Mouse (Mus musculus): ENCODE results near the gene Fgf15. TPM values are rescaled to one million over a fixed set of nuclear protein-coding genes. Genes with fewer than 3 reads are reported as not detected.

Gene Fgf15
- polyA plus RNA-seq, 1 experiment from 2014 or later = 19.7 TPM

- WGBS = 4% methylated on average over 20 of the region's 20 CpGs
- Histone ChIP-seq H3K4me1 (peaks cover 69% of the 10 kb centered on the region), H3K36me3 (replicated peaks) (peaks cover 54% of the 10 kb centered on the region)
These were observed 41.2 kb downstream of the Fgf15 start for GRCm38 (mm10) chr7:144937490-144937889.

DNA sequence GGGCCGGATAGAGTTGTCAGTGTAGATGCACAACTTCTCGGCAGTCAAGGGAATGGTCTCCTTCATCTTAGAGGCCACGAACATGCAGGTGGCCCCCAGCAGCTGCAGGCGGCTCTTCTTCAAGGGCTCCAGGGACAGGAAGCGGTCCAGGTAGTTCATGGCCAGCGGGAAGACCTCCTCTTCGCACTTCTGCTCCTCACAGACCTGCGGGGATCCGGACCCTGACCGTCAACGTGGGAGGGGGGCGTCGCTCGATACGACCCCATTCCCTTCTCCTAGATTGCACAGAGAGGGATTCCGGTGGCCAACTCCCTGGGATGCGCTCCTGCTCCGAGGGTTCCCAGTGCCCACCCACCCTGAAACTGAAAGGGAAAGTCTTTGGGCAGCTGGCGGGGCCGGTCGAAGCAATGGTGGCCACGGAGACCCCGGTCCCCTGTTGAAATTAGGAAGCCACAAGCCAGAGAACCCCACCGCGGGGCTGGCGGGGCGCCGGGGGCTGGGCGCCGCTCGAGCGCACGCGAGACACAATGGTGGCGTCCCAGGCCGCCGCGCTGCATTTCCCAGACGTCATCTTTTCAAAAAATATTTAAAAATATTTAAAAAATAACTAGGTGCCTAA is 41.7 kb downstream of the Fgf15 start:
- no peaks in the 10 kb centered on the region for H3K27me3 ChIP-seq (replicated peaks; ENCODE audit: low read depth, poor library complexity, severe bottlenecking)
- H3K4me1 ChIP-seq = peaks cover 69% of the 10 kb centered on the region
- no peaks in the 10 kb centered on the region for H3K9me3 ChIP-seq
- peak overlapping the region; percentile 77 for H3K4me3 ChIP-seq
- H3K27ac ChIP-seq (replicated peaks) = peak overlapping the region; percentile 98
- peak; percentile 55 for DNase-seq (ENCODE audit: low spot score)
- peaks cover 49% of the 10 kb centered on the region for H3K36me3 ChIP-seq (replicated peaks)
- WGBS = under 1% methylated on average over 39 of the region's 39 CpGs

More at GRCm38 (mm10) chr7:144937490-144937889, 41.2 kb downstream of the Fgf15 start:
- Histone ChIP-seq H3K4me3 (peak overlapping the region; percentile 77), H3K27me3 (replicated peaks; ENCODE audit: low read depth, poor library complexity, severe bottlenecking) (no peaks in the 10 kb centered on the region), H3K9me3 (no peaks in the 10 kb centered on the region), H3K27ac (replicated peaks) (peak overlapping the region; percentile 98)
- peak; percentile 93 for DNase-seq (ENCODE audit: low spot score)

GRCm38 (mm10) chr7:144938661-144939343 is 42.5 kb downstream of the Fgf15 start:
- H3K4me3 ChIP-seq = peak overlapping the region; percentile 77
- H3K27me3 ChIP-seq (replicated peaks; ENCODE audit: low read depth, poor library complexity, severe bottlenecking) = no peaks in the 10 kb centered on the region
- WGBS = under 1% methylated on average over 32 of the region's 32 CpGs
- H3K9me3 ChIP-seq = no peaks in the 10 kb centered on the region
- DNase-seq (ENCODE audit: low spot score) = peak; percentile 54
- H3K4me1 ChIP-seq = peaks cover 75% of the 10 kb centered on the region
- peaks cover 41% of the 10 kb centered on the region for H3K36me3 ChIP-seq (replicated peaks)
- peak overlapping the region; percentile 98 for H3K27ac ChIP-seq (replicated peaks)

- Histone ChIP-seq H3K27ac (replicated peaks) (peak within 1 kb of the TSS; percentile 98), H3K9me3 (no peaks in the 10 kb centered on the region), H3K36me3 (replicated peaks) (peaks cover 34% of the 10 kb centered on the region), H3K4me1 (peaks cover 77% of the 10 kb centered on the region), H3K27me3 (replicated peaks; ENCODE audit: low read depth, poor library complexity, severe bottlenecking) (no peaks in the 10 kb centered on the region), H3K4me3 (peak within 1 kb of the TSS; percentile 77)
- peak; percentile 93 for DNase-seq (ENCODE audit: low spot score)
- WGBS = under 1% methylated on average over 41 of the region's 45 CpGs
These were observed 43.1 kb downstream of the Fgf15 start, which contains the start of gene Ccnd1 for GRCm38 (mm10) chr7:144939344-144940002. Gene Ccnd1, minus strand, starts transcription at chr7:144939925.

GRCm38 (mm10) chr7:144940003-144940571 is 43.8 kb downstream of the Fgf15 start:
- Histone ChIP-seq H3K36me3 (replicated peaks) (peaks cover 28% of the 10 kb centered on the region), H3K9me3 (no peaks in the 10 kb centered on the region), H3K27ac (replicated peaks) (peak overlapping the region; percentile 98), H3K4me1 (peaks cover 73% of the 10 kb centered on the region), H3K4me3 (peak overlapping the region; percentile 77), H3K27me3 (replicated peaks; ENCODE audit: low read depth, poor library complexity, severe bottlenecking) (no peaks in the 10 kb centered on the region)
- DNase-seq (ENCODE audit: low spot score) = no peak
- WGBS = under 1% methylated on average over 22 of the region's 22 CpGs

DNA sequence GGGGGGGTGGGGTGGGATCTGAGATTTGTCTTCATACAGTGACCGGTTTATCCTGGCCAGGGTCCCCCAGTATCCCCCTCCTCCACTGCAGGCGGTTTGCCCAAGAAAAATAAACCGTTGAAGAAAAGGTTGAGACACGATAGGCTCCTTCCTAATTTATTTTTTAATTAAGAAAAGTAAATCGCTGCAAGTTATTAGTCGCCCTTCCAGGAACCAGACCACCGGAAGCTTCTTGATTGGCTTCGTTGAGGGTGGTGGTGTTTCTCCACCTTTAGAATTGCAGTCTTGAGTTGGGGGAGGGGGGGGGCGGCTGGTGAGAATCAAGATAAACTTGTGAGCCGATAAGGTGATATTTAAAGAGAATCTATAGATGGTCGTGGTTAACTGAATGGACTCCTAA is 44.3 kb downstream of the Fgf15 start:
- Histone ChIP-seq H3K9me3 (no peaks in the 10 kb centered on the region), H3K4me3 (peak overlapping the region; percentile 77), H3K27me3 (replicated peaks; ENCODE audit: low read depth, poor library complexity, severe bottlenecking) (no peaks in the 10 kb centered on the region), H3K36me3 (replicated peaks) (peaks cover 23% of the 10 kb centered on the region), H3K4me1 (peaks cover 69% of the 10 kb centered on the region), H3K27ac (replicated peaks) (peak overlapping the region; percentile 98)
- WGBS = under 1% methylated on average over 11 of the region's 11 CpGs
- DNase-seq (ENCODE audit: low spot score) = no peak

DNA sequence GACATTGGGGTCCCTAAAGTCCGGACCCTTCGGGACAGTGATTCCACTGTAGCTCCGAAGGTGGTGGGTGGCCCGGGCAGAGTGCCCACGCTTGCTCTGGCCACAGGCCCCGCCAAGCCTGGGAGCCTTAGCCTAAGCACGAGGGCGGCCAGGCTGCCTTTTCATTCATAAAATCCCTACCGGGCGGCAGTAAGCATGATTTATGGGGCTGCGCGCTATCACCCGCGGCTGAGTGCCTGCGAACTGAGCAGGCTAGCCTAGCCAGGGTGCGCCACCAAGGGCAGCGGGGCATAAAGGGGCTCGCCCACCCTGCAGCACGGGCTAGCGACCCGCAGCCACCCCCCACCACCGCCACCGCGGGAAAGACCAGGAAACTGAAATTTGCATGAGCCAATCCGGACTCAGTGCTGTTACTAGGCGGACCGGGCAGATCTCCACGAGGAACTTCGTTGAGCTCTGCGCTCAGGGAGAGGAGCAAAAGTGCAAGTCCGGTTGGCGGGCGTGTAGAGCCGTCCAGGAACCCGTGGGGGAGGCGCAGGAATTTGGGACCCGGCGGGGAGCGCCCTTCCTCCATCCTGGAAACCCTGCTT is 45.0 kb downstream of the Fgf15 start:
- Histone ChIP-seq H3K36me3 (replicated peaks) (peaks cover 16% of the 10 kb centered on the region), H3K4me3 (peak overlapping the region; percentile 77), H3K27me3 (replicated peaks; ENCODE audit: low read depth, poor library complexity, severe bottlenecking) (no peaks in the 10 kb centered on the region), H3K4me1 (peaks cover 62% of the 10 kb centered on the region), H3K9me3 (no peaks in the 10 kb centered on the region), H3K27ac (replicated peaks) (peak overlapping the region; percentile 98)
- peak; percentile 96 for DNase-seq (ENCODE audit: low spot score)
- under 1% methylated on average over 39 of the region's 39 CpGs for WGBS

DNA sequence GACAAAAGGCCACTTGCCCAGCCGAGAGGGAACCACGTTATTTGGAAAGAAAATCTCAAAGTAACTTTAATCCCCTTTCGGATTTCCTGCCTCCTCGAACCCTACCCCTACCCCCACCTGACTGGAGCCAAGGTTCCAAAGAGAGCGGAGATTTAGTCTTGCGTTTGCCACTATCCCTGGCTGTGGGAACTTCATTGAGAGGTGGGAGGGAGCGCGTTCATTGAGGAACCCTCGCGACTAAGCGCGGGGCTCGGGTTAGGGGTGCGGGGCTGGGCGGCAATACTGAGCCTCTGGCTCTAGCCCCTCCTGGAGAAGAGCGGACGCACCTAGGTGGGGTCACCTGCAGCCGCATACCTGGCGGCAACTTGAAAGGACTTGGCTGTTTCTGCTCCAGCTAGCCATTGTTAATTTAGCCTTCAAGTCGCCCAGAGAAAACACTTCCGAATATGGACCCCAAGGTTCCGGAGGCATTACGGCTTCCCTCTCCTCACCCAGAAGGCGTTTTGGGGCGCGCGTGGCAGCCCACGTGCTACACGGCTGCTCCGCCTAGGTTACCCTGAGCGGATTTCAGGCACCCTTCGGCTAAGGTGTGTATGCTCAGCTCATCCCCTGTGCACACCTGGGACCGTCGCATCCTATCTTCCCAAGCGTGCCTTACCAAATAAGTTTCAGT is 45.9 kb downstream of the Fgf15 start:
- Histone ChIP-seq H3K27me3 (replicated peaks; ENCODE audit: low read depth, poor library complexity, severe bottlenecking) (no peaks in the 10 kb centered on the region), H3K36me3 (replicated peaks) (peaks cover 7% of the 10 kb centered on the region), H3K27ac (replicated peaks) (peak overlapping the region; percentile 98), H3K9me3 (no peaks in the 10 kb centered on the region), H3K4me1 (peaks cover 53% of the 10 kb centered on the region), H3K4me3 (peak overlapping the region; percentile 77)
- DNase-seq (ENCODE audit: low spot score) = peak; percentile 78
- WGBS = under 1% methylated on average over 35 of the region's 35 CpGs

DNA sequence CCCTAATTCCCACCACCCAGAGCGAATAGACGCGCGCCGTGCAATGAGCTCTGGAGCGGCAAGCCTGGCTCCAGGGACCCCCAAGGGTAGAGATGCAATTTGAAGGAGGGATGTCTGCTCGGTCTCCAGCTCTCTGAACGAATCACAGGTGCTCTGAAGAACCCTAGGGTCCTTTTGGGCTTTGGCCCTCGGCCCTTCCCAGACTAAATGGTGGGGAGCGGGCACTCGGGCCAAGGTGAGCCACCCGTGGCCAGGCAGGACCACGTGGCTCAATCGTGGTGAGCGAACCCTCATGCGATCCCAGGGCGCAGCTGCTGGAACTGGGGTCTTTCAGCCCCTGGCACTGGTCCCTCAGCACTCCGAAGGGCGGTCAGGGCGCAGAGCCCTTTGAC is 46.4 kb downstream of the Fgf15 start:
- H3K4me3 ChIP-seq = peak overlapping the region; percentile 77
- peaks cover 2% of the 10 kb centered on the region; the same call in 1 of the 2 replicates for H3K36me3 ChIP-seq (replicated peaks)
- H3K9me3 ChIP-seq = no peaks in the 10 kb centered on the region
- under 1% methylated on average over 20 of the region's 20 CpGs for WGBS
- H3K4me1 ChIP-seq = peaks cover 48% of the 10 kb centered on the region
- DNase-seq (ENCODE audit: low spot score) = no peak
- H3K27me3 ChIP-seq (replicated peaks; ENCODE audit: low read depth, poor library complexity, severe bottlenecking) = no peaks in the 10 kb centered on the region
- H3K27ac ChIP-seq (replicated peaks) = peak overlapping the region; percentile 98

DNA sequence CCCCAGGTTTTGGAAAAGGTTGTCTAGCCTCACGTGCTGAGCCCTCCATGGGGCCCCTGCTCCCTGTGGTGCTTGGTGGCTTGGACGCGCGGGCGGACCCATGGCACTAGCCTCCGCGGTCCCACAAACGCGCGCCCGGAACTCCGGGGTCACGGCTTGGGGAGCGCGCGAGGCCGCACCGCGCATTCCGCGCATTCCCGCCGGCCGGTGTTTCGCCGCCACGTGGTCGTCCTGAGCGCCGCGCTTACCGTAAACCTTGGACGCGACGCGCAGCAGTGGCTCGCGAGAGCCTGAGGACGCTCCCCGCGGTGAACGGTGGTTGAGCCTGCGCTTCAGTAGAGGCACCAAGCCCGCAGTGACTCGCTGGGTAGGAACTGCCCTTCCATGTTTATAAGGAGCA is 46.9 kb downstream of the Fgf15 start:
- Histone ChIP-seq H3K4me3 (peak overlapping the region; percentile 77), H3K9me3 (no peaks in the 10 kb centered on the region), H3K4me1 (peaks cover 47% of the 10 kb centered on the region), H3K27ac (replicated peaks) (peak overlapping the region; percentile 98), H3K27me3 (replicated peaks; ENCODE audit: low read depth, poor library complexity, severe bottlenecking) (no peaks in the 10 kb centered on the region), H3K36me3 (replicated peaks) (no peaks in the 10 kb centered on the region)
- DNase-seq (ENCODE audit: low spot score) = peak; percentile 92
- WGBS = under 1% methylated on average over 45 of the region's 45 CpGs
